Comparison of ENCODE assay signal across 8 mouse cellular contexts in genomic region chr14:7853691-7854090, GRCm38 (mm10). TPM values are rescaled to one million over a fixed set of nuclear protein-coding genes. Genes with fewer than 3 reads are reported as not detected.
DNase-seq lines count a peak whose midpoint lies in the region; ATAC-seq and TF ChIP-seq lines count a peak whose summit lies in the region.

No protein-coding gene starts in this region.

- no peak for TF ChIP-seq POLR2A in lung, adult 2 months (IDR thresholded peaks at IDR 0.05; ENCODE audit: borderline replicate concordance, extremely low read depth, low read depth, low read length)

- H3K9ac ChIP-seq in forebrain, embryonic 14.5 days (ENCODE audit: low read length): no peak overlapping the region
- H3K9ac ChIP-seq in hindbrain, embryonic 16.5 days (ENCODE audit: low read depth, low read length): no peak overlapping the region
- H3K9ac ChIP-seq in liver, embryonic 14.5 days (replicated peaks): no peak overlapping the region

- no peaks in the 10 kb centered on the region for H3K27me3 ChIP-seq in forebrain, embryonic 14.5 days (replicated peaks; ENCODE audit: control insufficient read depth, insufficient read depth, low read length)
- no peaks in the 10 kb centered on the region for H3K27me3 ChIP-seq in hindbrain, embryonic 16.5 days (replicated peaks; ENCODE audit: control insufficient read depth, insufficient read depth, low read length)
- no peaks in the 10 kb centered on the region for H3K27me3 ChIP-seq in liver, embryonic 14.5 days (ENCODE audit: control insufficient read depth, insufficient read depth, low read length)

- WGBS in lung, adult 2 months: 22% methylated on average over 11 of the region's 11 CpGs
- WGBS in forebrain, embryonic 14.5 days: 65% methylated on average over 11 of the region's 11 CpGs
- 48% methylated on average over 11 of the region's 11 CpGs for WGBS in hindbrain, embryonic 16.5 days
- WGBS in liver, embryonic 14.5 days (ENCODE audit: insufficient replicate concordance): 58% methylated on average over 11 of the region's 11 CpGs

- no peak for TF ChIP-seq CTCF in lung, adult 2 months (IDR thresholded peaks at IDR 0.05; ENCODE audit: insufficient read depth, low read length)
- no peak for TF ChIP-seq CTCF in liver, embryonic 14.5 days (IDR thresholded peaks at IDR 0.05; ENCODE audit: low read depth)

- H3K36me3 ChIP-seq in forebrain, embryonic 14.5 days (ENCODE audit: control insufficient read depth, insufficient read depth, low read length): no peaks in the 10 kb centered on the region
- H3K36me3 ChIP-seq in hindbrain, embryonic 16.5 days (ENCODE audit: control insufficient read depth, insufficient read depth, low read length): no peaks in the 10 kb centered on the region
- H3K36me3 ChIP-seq in liver, embryonic 14.5 days (replicated peaks; ENCODE audit: control insufficient read depth, insufficient read depth, low read depth): no peaks in the 10 kb centered on the region

- H3K27ac ChIP-seq in forebrain, embryonic 14.5 days (ENCODE audit: low read depth, low read length): no peak overlapping the region
- H3K27ac ChIP-seq in hindbrain, embryonic 16.5 days (ENCODE audit: low read depth, low read length): no peak overlapping the region
- H3K27ac ChIP-seq in liver, embryonic 14.5 days: no peak overlapping the region

- no peaks in the 10 kb centered on the region for H3K9me3 ChIP-seq in forebrain, embryonic 14.5 days (replicated peaks; ENCODE audit: control insufficient read depth, low read length)
- H3K9me3 ChIP-seq in hindbrain, embryonic 16.5 days (ENCODE audit: control insufficient read depth, low read length): no peaks in the 10 kb centered on the region
- H3K9me3 ChIP-seq in liver, embryonic 14.5 days (ENCODE audit: control insufficient read depth, low read length): no peaks in the 10 kb centered on the region

- H3K4me2 ChIP-seq in forebrain, embryonic 14.5 days (ENCODE audit: low read length): no peak overlapping the region
- H3K4me2 ChIP-seq in hindbrain, embryonic 16.5 days (ENCODE audit: low read length): no peak overlapping the region
- no peak overlapping the region for H3K4me2 ChIP-seq in liver, embryonic 14.5 days (ENCODE audit: low read depth)

- peak; percentile 18 to 31 for DNase-seq in lung, adult 18-20 months
- no peak for DNase-seq in lung, adult 2 months
- peak; percentile 46 for DNase-seq in forebrain, embryonic 14.5 days (ENCODE audit: low spot score)
- DNase-seq in liver, embryonic 14.5 days (ENCODE audit: low read depth in 3 of 3, low spot score in 3 of 3): peak in 2 of 3 experiments; percentile 12 to 14
- DNase-seq in retina, embryonic 14.5 days (ENCODE audit: low spot score): peak; percentile 54
- no peak for DNase-seq in left cerebral cortex, adult 18-20 months (ENCODE audit: low spot score in 2 of 2)
- no peak for DNase-seq in frontal cortex, postnatal 36 days (ENCODE audit: low spot score in 2 of 2)

- peak; percentile 21; the same call in 1 of the 2 replicates for ATAC-seq in forebrain, embryonic 14.5 days
- peak; percentile 83 for ATAC-seq in hindbrain, embryonic 16.5 days
- ATAC-seq in liver, embryonic 14.5 days (ENCODE audit: insufficient read depth): peak; percentile 55

- no peak overlapping the region for H3K4me3 ChIP-seq in lung, adult 2 months (replicated peaks; ENCODE audit: extremely low read depth, low read depth, low read length)
- no peak overlapping the region for H3K4me3 ChIP-seq in forebrain, embryonic 14.5 days (ENCODE audit: low read depth, low read length)
- no peak overlapping the region for H3K4me3 ChIP-seq in hindbrain, embryonic 16.5 days (ENCODE audit: low read length)
- no peak overlapping the region for H3K4me3 ChIP-seq in liver, embryonic 14.5 days (ENCODE audit: insufficient read depth in 1 of 2, low read depth in 2 of 2, low read length in 2 of 2)

- no peak for TF ChIP-seq EP300 in liver, embryonic 14.5 days (IDR thresholded peaks at IDR 0.05; ENCODE audit: low read depth)

- H3K4me1 ChIP-seq in lung, adult 2 months (ENCODE audit: control insufficient read depth, insufficient read depth, low read length): peaks cover 19% of the 10 kb centered on the region
- peaks cover 37% of the 10 kb centered on the region for H3K4me1 ChIP-seq in forebrain, embryonic 14.5 days (ENCODE audit: control insufficient read depth, insufficient read depth, low read length)
- peaks cover 20% of the 10 kb centered on the region for H3K4me1 ChIP-seq in hindbrain, embryonic 16.5 days (ENCODE audit: control insufficient read depth, insufficient read depth, low read depth, low read length)
- H3K4me1 ChIP-seq in liver, embryonic 14.5 days (replicated peaks; ENCODE audit: control insufficient read depth in 2 of 2, insufficient read depth in 2 of 2, low read length in 1 of 2): peaks cover 3 to 44% of the 10 kb centered on the region in 2 experiments; a peak in 3 of 4 replicates

RNA-seq across cellular contexts. Expression of gene Flnb, which starts 35.9 kb away (rescaled TPM):
- polyA plus RNA-seq in lung, adult 2 months (2012; rRNA removed): 22.3 and 26.4 TPM in 2 replicates
- polyA plus RNA-seq in forebrain, embryonic 14.5 days (2014; fragmentation: Nextera tagmentation; extraction: Ambion mirVana): 6.8 and 8.0 TPM in 2 replicates
- polyA plus RNA-seq in hindbrain, embryonic 16.5 days (2015; fragmentation: Nextera tagmentation; extraction: Ambion mirVana): 6.3 and 12.2 TPM in 2 replicates
- 3.2 and 3.7 TPM in 2 replicates for polyA plus RNA-seq in liver, embryonic 14.5 days (2012; rRNA removed)
- polyA plus RNA-seq in liver, embryonic 14.5 days (2014; fragmentation: Nextera tagmentation; extraction: Ambion mirVana): 3.2 and 3.6 TPM in 2 replicates
- 10 to 100 TPM; 47.4 to 50.6 TPM for total RNA-seq in left cerebral cortex, adult 18-20 months (2021)

Comparison
In these comparisons a context has a peak if more than half of its experiments do, and no peak if none do; other contexts are left out.
1. DNase-seq: peak in lung, adult 18-20 months (2 of 2), forebrain, embryonic 14.5 days (single experiment), liver, embryonic 14.5 days (2 of 3) and retina, embryonic 14.5 days (single experiment); none in lung, adult 2 months (single experiment), left cerebral cortex, adult 18-20 months (0 of 2) and frontal cortex, postnatal 36 days (0 of 2).
2. ATAC-seq: peak in every context shown above with its lines; median percentile 83 in hindbrain, embryonic 16.5 days; 55 in liver, embryonic 14.5 days; 21 in forebrain, embryonic 14.5 days.